Mouse (Mus musculus) ES-Bruce4 (cell line): ENCODE results near the gene Porcn.

Source experiments
- CTCF ChIP-seq: IDR thresholded peaks from one replicate; pipeline ENCODE4 v1.8.1; 2011; ENCODE audit warnings: low read depth, low read length
- EP300 ChIP-seq: IDR thresholded peaks from 2 replicates; pipeline ENCODE4 v1.6.1; 2011; ENCODE audit warnings: low read depth, low read length; ENCODE audit not compliant: insufficient read depth
- POLR2A ChIP-seq: IDR thresholded peaks from one replicate; pipeline ENCODE4 v1.8.1; 2011; ENCODE audit warnings: low read length; ENCODE audit not compliant: insufficient read depth

GRCm38 (mm10) chrX:8230272-8230671 lies 23.9 kb upstream of the Porcn start:
- TF ChIP-seq CTCF: no peak
- no peak for TF ChIP-seq POLR2A
- TF ChIP-seq EP300: no peak
